Mouse (Mus musculus) heart, postnatal 25 days (tissue): Measurements from ENCODE around the gene Ppp1cb. TPM values are rescaled to one million over a fixed set of nuclear protein-coding genes. Genes with fewer than 3 reads are reported as not detected.
"Not testable (repeated sequence)": the region's sequence is repeated elsewhere in the genome, so short reads cannot be mapped to it uniquely, and the experiment has no call there.

Experiments
- DNase-seq: peaks from one replicate; pipeline ENCODE4 v3.0.0; 2022; ENCODE audit warnings: low spot score
- intact Hi-C: fragments of 180-260 bp; cut with DNase I; formaldehyde crosslinking; loops from one replicate; pipeline ENCODE4 v1.15.1; 2025
- total RNA-seq, 2 experiments: library from RNA; stranded (reverse); gene quantifications; 2 replicates each; pipeline ENCODE4 v1.2.3; 2021

Gene Ppp1cb
- total RNA-seq = 100 to 1,000 TPM; 437 to 474 TPM

- DNase-seq = peak; percentile 99
- intact Hi-C loops = loop anchor here (2.0 kb wide), 1 partner anchor 326 kb away; no protein-coding TSS in a partner anchor
Observed at GRCm38 (mm10) chr5:32458408-32459143, at the start of gene Ppp1cb. TSS of gene Ppp1cb (plus strand) at chr5:32458843.

GRCm38 (mm10) chr5:32409747-32410146, 48.9 kb upstream of the Ppp1cb start:
- DNase-seq = no peak
- intact Hi-C loops = loop anchor here (5.0 kb wide), 1 partner anchor 57 kb away; no protein-coding TSS in a partner anchor

GRCm38 (mm10) chr5:32410954-32411688, 47.5 kb upstream of the Ppp1cb start:
- no peak for DNase-seq
- intact Hi-C loops = loop anchor here (5.0 kb wide), 1 partner anchor 59 kb away; no protein-coding TSS in a partner anchor

GRCm38 (mm10) chr5:32412186-32412950, 46.3 kb upstream of the Ppp1cb start:
- intact Hi-C loops = loop anchor here (5.0 kb wide), 1 partner anchor 60 kb away; no protein-coding TSS in a partner anchor
- no peak for DNase-seq

GRCm38 (mm10) chr5:32413083-32413482, 45.6 kb upstream of the Ppp1cb start:
- DNase-seq = no peak
- intact Hi-C loops = loop anchor here (5.0 kb wide), 1 partner anchor 61 kb away; no protein-coding TSS in a partner anchor

GRCm38 (mm10) chr5:32413569-32413968, 45.1 kb upstream of the Ppp1cb start:
- intact Hi-C loops = loop anchor here (5.0 kb wide), 1 partner anchor 61 kb away; no protein-coding TSS in a partner anchor
- no peak for DNase-seq

- DNase-seq = no peak
- intact Hi-C loops = loop anchor here (5.0 kb wide), 1 partner anchor 62 kb away; no protein-coding TSS in a partner anchor
Observed at GRCm38 (mm10) chr5:32414461-32414985, 44.1 kb upstream of the Ppp1cb start.

GRCm38 (mm10) chr5:32415554-32415953, 43.1 kb upstream of the Ppp1cb start:
- no peak for DNase-seq
- intact Hi-C loops = no loop called here

- intact Hi-C loops = loop anchor here (2.0 kb wide), 1 partner anchor 44 kb away; no protein-coding TSS in a partner anchor
- peak; percentile 59 for DNase-seq
Observed at GRCm38 (mm10) chr5:32416881-32417280, 41.8 kb upstream of the Ppp1cb start.

GRCm38 (mm10) chr5:32422081-32422589, 36.5 kb upstream of the Ppp1cb start:
- intact Hi-C loops = no loop called here
- no peak for DNase-seq

- DNase-seq = no peak
- intact Hi-C loops = loop anchor here (2.0 kb wide), 1 partner anchor 19 kb away; no protein-coding TSS in a partner anchor
Observed at GRCm38 (mm10) chr5:32423339-32424046, 35.1 kb upstream of the Ppp1cb start.

- intact Hi-C loops = loop anchor here (2.0 kb wide), 1 partner anchor 18 kb away; no protein-coding TSS in a partner anchor
- DNase-seq = no peak
Observed at GRCm38 (mm10) chr5:32424464-32424863, 34.2 kb upstream of the Ppp1cb start.

GRCm38 (mm10) chr5:32425485-32426171, 33.0 kb upstream of the Ppp1cb start:
- no peak for DNase-seq
- intact Hi-C loops = loop anchor here (2.0 kb wide), 1 partner anchor 17 kb away; no protein-coding TSS in a partner anchor

GRCm38 (mm10) chr5:32430399-32430798, 28.2 kb upstream of the Ppp1cb start:
- no peak for DNase-seq
- intact Hi-C loops = no loop called here

GRCm38 (mm10) chr5:32434346-32434745, 24.3 kb upstream of the Ppp1cb start:
- intact Hi-C loops, DNase-seq: not testable (repeated sequence)

GRCm38 (mm10) chr5:32435612-32436011, 23.0 kb upstream of the Ppp1cb start:
- DNase-seq = no peak
- intact Hi-C loops = no loop called here

- intact Hi-C loops = no loop called here
- DNase-seq = no peak
Observed at GRCm38 (mm10) chr5:32437901-32438563, 20.6 kb upstream of the Ppp1cb start.

GRCm38 (mm10) chr5:32438564-32438922, 20.1 kb upstream of the Ppp1cb start:
- DNase-seq = no peak
- intact Hi-C loops = no loop called here
